ENCODE assay signal across 8 mouse cellular contexts in genomic region chr9:121162789-121163188, GRCm38 (mm10).
DNase-seq lines count a peak whose midpoint lies in the region; ATAC-seq and TF ChIP-seq lines count a peak whose summit lies in the region.

No protein-coding gene starts in this region.

- 57% methylated on average over 5 of the region's 5 CpGs for WGBS in forebrain, embryonic 14.5 days
- 58% methylated on average over 5 of the region's 5 CpGs for WGBS in forebrain, embryonic 11.5 days
- 34% methylated on average over 5 of the region's 5 CpGs for WGBS in liver, postnatal 0 days (ENCODE audit: insufficient replicate concordance)

- no peak overlapping the region for H3K9ac ChIP-seq in forebrain, embryonic 14.5 days (ENCODE audit: low read length)
- H3K9ac ChIP-seq in forebrain, embryonic 11.5 days (ENCODE audit: low read length), result no peak overlapping the region
- H3K9ac ChIP-seq in liver, postnatal 0 days (replicated peaks), result no peak overlapping the region

- no peaks in the 10 kb centered on the region for H3K27me3 ChIP-seq in forebrain, embryonic 14.5 days (replicated peaks; ENCODE audit: control insufficient read depth, insufficient read depth, low read length)
- no peaks in the 10 kb centered on the region for H3K27me3 ChIP-seq in forebrain, embryonic 11.5 days (ENCODE audit: control insufficient read depth, insufficient read depth, low read length)
- no peaks in the 10 kb centered on the region for H3K27me3 ChIP-seq in liver, postnatal 0 days (ENCODE audit: insufficient read depth, low read length)

- no peaks in the 10 kb centered on the region; the same call in 1 of the 2 replicates for H3K9me3 ChIP-seq in forebrain, embryonic 14.5 days (replicated peaks; ENCODE audit: control insufficient read depth, low read length)
- H3K9me3 ChIP-seq in forebrain, embryonic 11.5 days (ENCODE audit: control insufficient read depth, low read length), result no peaks in the 10 kb centered on the region
- H3K9me3 ChIP-seq in liver, postnatal 0 days (ENCODE audit: low read length), result no peaks in the 10 kb centered on the region

- H3K4me3 ChIP-seq in forebrain, embryonic 14.5 days (ENCODE audit: low read depth, low read length), result no peak overlapping the region
- H3K4me3 ChIP-seq in forebrain, embryonic 11.5 days (ENCODE audit: low read depth, low read length), result no peak overlapping the region
- H3K4me3 ChIP-seq in liver, postnatal 0 days (ENCODE audit: low read depth, low read length), result no peak overlapping the region

- no peak overlapping the region for H3K4me2 ChIP-seq in forebrain, embryonic 14.5 days (ENCODE audit: low read length)
- no peak overlapping the region for H3K4me2 ChIP-seq in forebrain, embryonic 11.5 days (ENCODE audit: low read depth, low read length, severe bottlenecking)
- H3K4me2 ChIP-seq in liver, postnatal 0 days (ENCODE audit: low read depth, low read length), result no peak overlapping the region

- no peaks in the 10 kb centered on the region for H3K4me1 ChIP-seq in forebrain, embryonic 14.5 days (ENCODE audit: control insufficient read depth, insufficient read depth, low read length)
- H3K4me1 ChIP-seq in forebrain, embryonic 11.5 days (replicated peaks; ENCODE audit: control insufficient read depth, insufficient read depth, low read length), result no peaks in the 10 kb centered on the region
- H3K4me1 ChIP-seq in liver, postnatal 0 days (ENCODE audit: insufficient read depth), result no peaks in the 10 kb centered on the region

- no peak for ATAC-seq in forebrain, embryonic 14.5 days
- ATAC-seq in forebrain, embryonic 11.5 days (replicated peaks; ENCODE audit: low FRiP score), result no peak
- ATAC-seq in liver, postnatal 0 days, result no peak
- ATAC-seq in activated CD4-positive, CD25-positive, alpha-beta regulatory T cell, adult 4 months, result no peak

- peak; percentile 53 for TF ChIP-seq CTCF in liver, postnatal 0 days (IDR thresholded peaks at IDR 0.05; ENCODE audit: low read depth)

- H3K27ac ChIP-seq in forebrain, embryonic 14.5 days (ENCODE audit: low read depth, low read length), result no peak overlapping the region
- no peak overlapping the region for H3K27ac ChIP-seq in forebrain, embryonic 11.5 days (ENCODE audit: low read depth, low read length)
- no peak overlapping the region for H3K27ac ChIP-seq in liver, postnatal 0 days (ENCODE audit: low read depth)

- DNase-seq in forebrain, embryonic 14.5 days (ENCODE audit: low spot score), result peak; percentile 49
- no peak for DNase-seq in forebrain, embryonic 11.5 days (ENCODE audit: low spot score)
- no peak for DNase-seq in liver, postnatal 0 days
- DNase-seq in liver, result no peak
- peak; percentile 24 for DNase-seq in c-Kit-positive CD71-negative TER-119-negative erythroid progenitor cells, embryonic 14.5 days (ENCODE audit: low read depth)
- peak; percentile 25 for DNase-seq in lung, postnatal 14 days
- DNase-seq in spleen, postnatal 14 days (ENCODE audit: low spot score in 2 of 2), result no peak

- no peaks in the 10 kb centered on the region for H3K36me3 ChIP-seq in forebrain, embryonic 14.5 days (ENCODE audit: control insufficient read depth, insufficient read depth, low read length)
- no peaks in the 10 kb centered on the region for H3K36me3 ChIP-seq in forebrain, embryonic 11.5 days (ENCODE audit: control insufficient read depth, insufficient read depth, low read length)
- no peaks in the 10 kb centered on the region for H3K36me3 ChIP-seq in liver, postnatal 0 days (replicated peaks; ENCODE audit: insufficient read depth, low read length)

- TF ChIP-seq EP300 in liver, postnatal 0 days (IDR thresholded peaks at IDR 0.05; ENCODE audit: low read depth), result no peak

Comparison
In these comparisons a context has a peak if more than half of its experiments do, and no peak if none do; other contexts are left out.
1. DNase-seq: peak in forebrain, embryonic 14.5 days (single experiment), c-Kit-positive CD71-negative TER-119-negative erythroid progenitor cells, embryonic 14.5 days (single experiment) and lung, postnatal 14 days (single experiment); none in forebrain, embryonic 11.5 days (single experiment), liver, postnatal 0 days (single experiment), liver (single experiment) and spleen, postnatal 14 days (0 of 2).